Mouse (Mus musculus) E14TG2a.4 (cell line): ENCODE data around the gene Dnlz.

Source experiments
- CTCF ChIP-seq: conservative IDR thresholded peaks from 2 replicates; pipeline ENCODE4 v1.5.1; 2014; ENCODE audit warnings: low read length
- NANOG ChIP-seq: IDR thresholded peaks from 2 replicates; pipeline ENCODE4 v1.6.1; 2014; ENCODE audit warnings: borderline replicate concordance, low read length, mixed read lengths
- POU5F1 ChIP-seq: IDR thresholded peaks from 2 replicates; pipeline ENCODE4 v1.6.1; 2014; ENCODE audit warnings: low read length, borderline replicate concordance

DNA sequence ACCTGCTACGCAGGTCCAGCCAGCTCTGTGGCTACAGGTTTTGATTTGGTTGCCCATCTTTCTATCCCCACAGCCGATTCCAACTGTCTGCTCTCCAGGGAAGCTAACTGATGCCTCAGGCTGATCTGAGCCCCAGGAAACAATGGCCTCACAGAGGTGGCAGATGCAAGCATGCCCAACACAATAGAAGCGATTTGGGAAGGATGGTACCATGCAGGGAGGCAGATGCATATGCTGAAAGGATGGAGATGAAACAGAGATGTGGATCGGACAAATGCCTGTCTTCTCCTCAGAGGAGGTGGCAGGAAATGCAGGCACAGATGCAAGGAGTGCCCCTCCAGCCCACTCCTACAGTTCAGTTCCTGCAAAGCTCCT lies 53.1 kb downstream of the Dnlz start:
- TF ChIP-seq CTCF (no peak), NANOG (peak; percentile 97), POU5F1 (0 out of 2 replicates have a peak, but pooled peaks have one; percentile 24)
